Mouse (Mus musculus): ENCODE results near the gene Rbl2. TPM values are rescaled to one million over a fixed set of nuclear protein-coding genes. Genes with fewer than 3 reads are reported as not detected.
A peak's percentile ranks its signal among the peaks of the same experiment; 100 is the strongest.

Rbl2 gene
- polyA plus RNA-seq, 1 experiment from 2014 or later = 21.3 TPM

DNA sequence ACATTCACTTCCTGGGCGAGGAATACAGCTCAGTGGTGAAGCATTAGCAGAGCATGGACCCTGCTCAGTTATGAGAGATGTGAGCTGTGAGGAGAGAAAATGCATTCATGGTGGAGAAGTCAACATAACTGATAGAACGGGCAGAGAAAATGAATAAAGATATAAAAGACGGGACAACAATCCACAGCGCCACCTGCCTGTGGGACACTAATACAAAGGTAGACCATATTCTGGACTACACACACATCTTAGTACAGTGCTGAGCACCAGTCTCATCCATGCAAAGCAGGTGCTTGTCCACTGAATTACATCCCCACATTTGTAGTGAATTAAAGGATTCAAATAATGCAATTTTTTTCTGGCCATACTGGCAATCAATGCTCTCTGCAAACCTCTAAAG is 47.7 kb downstream of the Rbl2 start:
- Histone ChIP-seq H3K4me3 (ENCODE audit: low read length) (no peak overlapping the region), H3K4me1 (ENCODE audit: control insufficient read depth, insufficient read depth, low read length) (no peaks in the 10 kb centered on the region), H3K27me3 (ENCODE audit: control insufficient read depth, insufficient read depth, low read length) (no peaks in the 10 kb centered on the region), H3K9me3 (ENCODE audit: control insufficient read depth, low read length) (no peaks in the 10 kb centered on the region), H3K27ac (ENCODE audit: low read depth, low read length) (no peak overlapping the region), H3K36me3 (ENCODE audit: control insufficient read depth, insufficient read depth, low read length) (peaks cover 70% of the 10 kb centered on the region), H3K4me2 (replicated peaks; ENCODE audit: low read depth, low read length) (no peak overlapping the region), H3K9ac (ENCODE audit: low read depth, low read length) (no peak overlapping the region)
- no peak for ATAC-seq (ENCODE audit: low FRiP score, low TSS enrichment)
- 97% methylated on average over 4 of the region's 4 CpGs for WGBS

DNA sequence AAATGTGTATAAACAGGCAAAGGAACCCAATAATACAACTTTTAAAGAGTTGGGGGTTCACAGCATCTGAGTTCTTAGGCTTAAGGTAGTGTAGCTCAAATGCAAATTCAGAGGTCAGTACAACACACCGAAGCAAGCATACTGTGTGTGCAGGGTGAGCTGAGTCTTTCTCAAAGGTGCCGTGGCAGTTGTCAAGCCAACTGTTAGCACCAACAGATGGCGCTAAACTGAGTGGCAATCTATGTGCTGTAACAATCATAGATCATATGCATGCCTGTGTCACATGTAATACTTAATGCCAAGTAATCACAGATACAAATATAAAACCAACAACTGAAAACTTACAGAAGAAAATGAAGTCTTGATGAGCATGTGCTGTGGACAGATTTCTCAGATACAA is 48.3 kb downstream of the Rbl2 start:
- WGBS = 77% methylated on average over 3 of the region's 3 CpGs
- H3K36me3 ChIP-seq (ENCODE audit: control insufficient read depth, insufficient read depth, low read length) = peaks cover 71% of the 10 kb centered on the region
- no peak for ATAC-seq (ENCODE audit: low FRiP score, low TSS enrichment)
- no peak overlapping the region for H3K9ac ChIP-seq (ENCODE audit: low read depth, low read length)
- no peak overlapping the region for H3K4me3 ChIP-seq (ENCODE audit: low read length)
- H3K4me2 ChIP-seq (replicated peaks; ENCODE audit: low read depth, low read length) = no peak overlapping the region
- no peaks in the 10 kb centered on the region for H3K9me3 ChIP-seq (ENCODE audit: control insufficient read depth, low read length)
- H3K27me3 ChIP-seq (ENCODE audit: control insufficient read depth, insufficient read depth, low read length) = no peaks in the 10 kb centered on the region
- no peaks in the 10 kb centered on the region for H3K4me1 ChIP-seq (ENCODE audit: control insufficient read depth, insufficient read depth, low read length)
- H3K27ac ChIP-seq (ENCODE audit: low read depth, low read length) = no peak overlapping the region

GRCm38 (mm10) chr8:91124315-91124714 is 54.5 kb downstream of the Rbl2 start:
- no peak overlapping the region for H3K9ac ChIP-seq (ENCODE audit: low read depth, low read length)
- H3K4me1 ChIP-seq (ENCODE audit: control insufficient read depth, insufficient read depth, low read length) = no peaks in the 10 kb centered on the region
- no peak overlapping the region for H3K4me2 ChIP-seq (replicated peaks; ENCODE audit: low read depth, low read length)
- peaks cover 90% of the 10 kb centered on the region for H3K36me3 ChIP-seq (ENCODE audit: control insufficient read depth, insufficient read depth, low read length)
- ATAC-seq (ENCODE audit: low FRiP score, low TSS enrichment) = no peak
- H3K27me3 ChIP-seq (ENCODE audit: control insufficient read depth, insufficient read depth, low read length) = no peaks in the 10 kb centered on the region
- H3K9me3 ChIP-seq (ENCODE audit: control insufficient read depth, low read length) = no peaks in the 10 kb centered on the region
- no peak overlapping the region for H3K4me3 ChIP-seq (ENCODE audit: low read length)
- no peak overlapping the region for H3K27ac ChIP-seq (ENCODE audit: low read depth, low read length)
- 87% methylated on average over 5 of the region's 5 CpGs for WGBS

DNA sequence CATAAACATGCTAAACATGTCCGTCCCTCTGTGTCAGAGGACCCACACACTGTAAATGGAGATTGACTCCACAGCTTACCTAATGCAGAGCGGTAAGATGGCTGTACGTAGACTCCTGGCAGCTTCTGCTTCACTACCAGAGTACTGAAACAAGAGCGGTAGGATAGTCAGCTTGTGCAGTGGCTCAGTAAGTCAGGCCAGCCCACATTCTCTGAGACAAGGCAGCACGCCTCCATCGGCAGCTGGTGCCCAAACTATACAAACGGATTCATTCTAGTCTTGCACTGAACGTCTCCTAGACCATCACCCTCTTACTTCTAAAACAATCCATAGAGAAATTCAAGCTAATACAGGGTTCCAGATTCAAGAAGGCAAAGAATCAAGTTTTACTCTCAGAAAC is 56.9 kb downstream of the Rbl2 start:
- Histone ChIP-seq H3K36me3 (ENCODE audit: control insufficient read depth, insufficient read depth, low read length) (peaks cover 72% of the 10 kb centered on the region), H3K9ac (ENCODE audit: low read depth, low read length) (no peak overlapping the region), H3K4me3 (ENCODE audit: low read length) (no peak overlapping the region), H3K4me1 (ENCODE audit: control insufficient read depth, insufficient read depth, low read length) (no peaks in the 10 kb centered on the region), H3K27ac (ENCODE audit: low read depth, low read length) (no peak overlapping the region), H3K9me3 (ENCODE audit: control insufficient read depth, low read length) (no peaks in the 10 kb centered on the region), H3K4me2 (replicated peaks; ENCODE audit: low read depth, low read length) (no peak overlapping the region), H3K27me3 (ENCODE audit: control insufficient read depth, insufficient read depth, low read length) (no peaks in the 10 kb centered on the region)
- 94% methylated on average over 8 of the region's 8 CpGs for WGBS
- ATAC-seq (ENCODE audit: low FRiP score, low TSS enrichment) = no peak

DNA sequence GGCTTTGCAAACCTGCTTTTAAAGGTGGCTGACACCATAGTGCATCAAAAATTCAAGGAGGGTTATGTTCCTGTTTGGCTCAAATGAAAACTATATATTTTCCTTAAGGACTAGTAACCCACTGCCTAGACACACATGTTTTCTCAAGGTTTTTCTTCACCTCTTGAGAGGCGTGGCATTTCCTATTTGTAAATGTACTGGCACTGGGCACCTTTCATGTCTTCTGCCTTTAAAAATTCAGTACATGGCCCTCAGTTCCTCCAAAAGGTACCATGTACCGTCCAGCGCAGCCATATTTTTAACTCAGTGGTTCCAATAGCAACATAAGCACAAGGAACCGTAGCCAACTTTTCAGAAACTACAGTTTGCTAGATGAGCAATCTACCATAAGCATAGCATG is 62.9 kb downstream of the Rbl2 start:
- ATAC-seq (ENCODE audit: low FRiP score, low TSS enrichment) = no peak
- Histone ChIP-seq H3K9me3 (ENCODE audit: control insufficient read depth, low read length) (no peaks in the 10 kb centered on the region), H3K36me3 (ENCODE audit: control insufficient read depth, insufficient read depth, low read length) (peaks cover 19% of the 10 kb centered on the region), H3K9ac (ENCODE audit: low read depth, low read length) (peak overlapping the region; percentile 75; the same call in 1 of the 2 replicates), H3K27ac (ENCODE audit: low read depth, low read length) (no peak overlapping the region), H3K4me2 (replicated peaks; ENCODE audit: low read depth, low read length) (peak overlapping the region; percentile 77), H3K4me1 (ENCODE audit: control insufficient read depth, insufficient read depth, low read length) (peaks cover 10% of the 10 kb centered on the region), H3K27me3 (ENCODE audit: control insufficient read depth, insufficient read depth, low read length) (no peaks in the 10 kb centered on the region), H3K4me3 (ENCODE audit: low read length) (peak overlapping the region; percentile 73)
- whole genome bisulfite sequencing = 75% methylated on average over 4 of the region's 4 CpGs

DNA sequence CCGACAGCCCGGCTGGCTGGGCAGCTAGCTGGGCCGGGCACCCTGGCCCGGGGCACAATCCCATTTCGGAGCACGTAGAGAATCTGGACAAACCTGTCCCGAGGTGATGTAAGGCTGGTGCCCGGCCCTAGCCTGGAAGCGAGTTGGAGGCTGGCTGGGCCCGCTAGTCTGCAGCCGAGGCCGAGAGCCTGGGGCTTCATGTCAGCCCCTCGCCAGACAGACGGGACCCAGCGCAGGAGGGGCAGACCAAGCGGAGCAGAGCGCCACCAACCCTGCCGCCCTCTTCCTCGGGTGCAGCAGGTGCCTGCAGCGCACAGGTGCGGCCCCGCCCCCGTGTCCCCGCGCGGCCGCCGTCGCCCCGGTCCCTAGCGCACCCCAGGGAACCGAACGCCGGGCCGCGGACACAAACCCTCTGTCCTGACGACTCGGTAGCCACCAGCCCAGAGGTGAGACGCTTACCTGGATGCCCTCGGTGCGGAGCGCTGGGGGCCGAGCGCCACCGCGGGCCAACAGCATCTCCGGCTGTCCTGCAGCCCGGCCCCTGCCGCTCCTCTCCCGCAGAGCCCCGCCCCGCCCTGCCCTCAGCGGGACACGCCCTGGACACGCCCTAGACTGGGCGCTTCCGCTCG is 63.7 kb downstream of the Rbl2 start:
- H3K9me3 ChIP-seq (ENCODE audit: control insufficient read depth, low read length) = no peaks in the 10 kb centered on the region
- WGBS = 0% methylated on average over 51 of the region's 58 CpGs

DNA sequence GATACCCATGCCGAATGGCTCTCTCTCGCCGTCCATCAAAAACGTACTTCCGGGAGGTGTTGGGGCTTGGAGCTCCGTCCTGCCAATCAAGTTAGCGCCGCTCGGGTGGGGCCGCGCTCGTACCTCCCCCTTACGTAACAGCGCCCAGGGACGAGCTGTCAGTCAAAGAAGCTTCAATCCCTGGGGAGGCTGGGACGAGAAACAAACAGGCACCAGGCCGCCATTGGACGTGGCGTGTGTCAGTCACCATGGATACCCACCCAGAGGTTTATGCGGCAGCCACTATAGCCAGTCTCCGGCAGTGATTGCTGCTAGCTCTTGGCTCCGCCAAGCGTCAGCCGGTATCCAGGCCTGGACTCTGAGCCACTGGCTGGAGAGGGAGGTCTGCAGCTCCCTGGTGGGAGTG is 64.2 kb downstream of the Rbl2 start:
- 0% methylated on average over 24 of the region's 24 CpGs for WGBS
- Histone ChIP-seq H3K4me1 (ENCODE audit: control insufficient read depth, insufficient read depth, low read length) (peaks cover 10% of the 10 kb centered on the region), H3K4me3 (ENCODE audit: low read length) (peak overlapping the region; percentile 73), H3K27me3 (ENCODE audit: control insufficient read depth, insufficient read depth, low read length) (no peaks in the 10 kb centered on the region), H3K9me3 (ENCODE audit: control insufficient read depth, low read length) (no peaks in the 10 kb centered on the region), H3K36me3 (ENCODE audit: control insufficient read depth, insufficient read depth, low read length) (peaks cover 6% of the 10 kb centered on the region; the same call in 1 of the 2 replicates), H3K27ac (ENCODE audit: low read depth, low read length) (peak overlapping the region; percentile 84), H3K9ac (ENCODE audit: low read depth, low read length) (peak overlapping the region; percentile 42; the same call in 1 of the 2 replicates), H3K4me2 (replicated peaks; ENCODE audit: low read depth, low read length) (peak overlapping the region; percentile 77)
- peak; percentile 99 for ATAC-seq (ENCODE audit: low FRiP score, low TSS enrichment)

More for the DNA sequence above, 63.7 kb downstream of the Rbl2 start:
- peaks cover 11% of the 10 kb centered on the region; the same call in 1 of the 2 replicates for H3K36me3 ChIP-seq (ENCODE audit: control insufficient read depth, insufficient read depth, low read length)
- H3K4me1 ChIP-seq (ENCODE audit: control insufficient read depth, insufficient read depth, low read length) = peaks cover 10% of the 10 kb centered on the region
- H3K4me2 ChIP-seq (replicated peaks; ENCODE audit: low read depth, low read length) = peak overlapping the region; percentile 77
- H3K9ac ChIP-seq (ENCODE audit: low read depth, low read length) = peak overlapping the region; percentile 75
- no peak; the same call in 1 of the 2 replicates for ATAC-seq (ENCODE audit: low FRiP score, low TSS enrichment)
- H3K27me3 ChIP-seq (ENCODE audit: control insufficient read depth, insufficient read depth, low read length) = no peaks in the 10 kb centered on the region
- peak overlapping the region; percentile 73 for H3K4me3 ChIP-seq (ENCODE audit: low read length)
- peak overlapping the region; percentile 30 for H3K27ac ChIP-seq (ENCODE audit: low read depth, low read length)

GRCm38 (mm10) chr8:91134659-91135058 is 64.8 kb downstream of the Rbl2 start:
- no peak for ATAC-seq (ENCODE audit: low FRiP score, low TSS enrichment)
- Histone ChIP-seq H3K36me3 (ENCODE audit: control insufficient read depth, insufficient read depth, low read length) (peaks cover 2% of the 10 kb centered on the region; the same call in 1 of the 2 replicates), H3K4me1 (ENCODE audit: control insufficient read depth, insufficient read depth, low read length) (peaks cover 10% of the 10 kb centered on the region), H3K27me3 (ENCODE audit: control insufficient read depth, insufficient read depth, low read length) (no peaks in the 10 kb centered on the region), H3K9ac (ENCODE audit: low read depth, low read length) (peak overlapping the region; percentile 42; the same call in 1 of the 2 replicates), H3K4me2 (replicated peaks; ENCODE audit: low read depth, low read length) (peak overlapping the region; percentile 77), H3K9me3 (ENCODE audit: control insufficient read depth, low read length) (no peaks in the 10 kb centered on the region), H3K4me3 (ENCODE audit: low read length) (peak overlapping the region; percentile 73; the same call in 1 of the 2 replicates), H3K27ac (ENCODE audit: low read depth, low read length) (peak overlapping the region; percentile 84)
- 39% methylated on average over 12 of the region's 12 CpGs for WGBS

DNA sequence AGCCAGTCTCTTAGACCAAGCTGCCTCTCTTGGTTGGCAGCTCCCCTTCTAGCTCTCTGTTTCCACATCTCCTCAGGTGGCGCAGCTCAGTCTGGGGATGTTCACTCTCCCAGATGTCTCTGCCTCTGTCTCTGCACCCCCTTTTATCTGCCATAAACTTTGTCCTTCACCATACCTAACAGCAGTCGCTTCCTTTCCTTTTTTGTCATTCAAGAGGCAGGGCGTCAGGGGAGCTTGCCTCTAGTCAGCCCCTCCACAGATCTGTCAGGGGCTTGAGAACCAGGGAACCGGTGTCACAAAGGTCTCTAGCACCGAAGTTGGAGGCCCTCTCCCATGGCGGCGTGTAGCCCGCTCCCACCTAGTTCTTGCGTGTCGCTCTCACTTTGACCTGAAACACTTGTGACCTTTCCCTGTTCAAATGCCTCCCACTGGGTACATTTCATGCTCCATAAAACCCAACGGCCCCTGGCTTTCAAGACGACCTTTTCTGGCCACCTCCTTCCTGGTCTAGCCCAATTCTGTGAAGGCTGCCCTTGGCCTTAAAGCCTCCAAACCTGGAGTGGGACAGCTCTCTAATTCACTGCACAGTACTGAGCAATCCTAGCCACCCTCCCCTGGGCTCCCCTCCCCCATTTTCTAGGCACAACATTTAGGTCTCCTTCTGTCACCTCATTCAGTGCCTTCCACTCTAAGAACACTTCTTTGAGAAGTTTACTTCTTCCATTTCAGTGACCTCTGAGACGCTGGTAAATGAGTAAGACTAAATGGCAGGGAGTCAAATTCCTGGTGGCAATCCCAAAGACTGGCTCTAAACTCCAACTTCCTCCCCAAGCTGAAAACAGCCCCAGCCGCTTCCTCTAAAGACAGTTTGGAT is 65.7 kb downstream of the Rbl2 start:
- no peak for ATAC-seq (ENCODE audit: low FRiP score, low TSS enrichment)
- H3K9me3 ChIP-seq (ENCODE audit: control insufficient read depth, low read length) = no peaks in the 10 kb centered on the region
- H3K4me3 ChIP-seq (ENCODE audit: low read length) = no peak overlapping the region
- peak overlapping the region; percentile 84 for H3K27ac ChIP-seq (ENCODE audit: low read depth, low read length)
- no peak overlapping the region; the same call in 1 of the 2 replicates for H3K9ac ChIP-seq (ENCODE audit: low read depth, low read length)
- H3K27me3 ChIP-seq (ENCODE audit: control insufficient read depth, insufficient read depth, low read length) = no peaks in the 10 kb centered on the region
- 28% methylated on average over 14 of the region's 14 CpGs for WGBS
- no peaks in the 10 kb centered on the region for H3K36me3 ChIP-seq (ENCODE audit: control insufficient read depth, insufficient read depth, low read length)
- peaks cover 10% of the 10 kb centered on the region for H3K4me1 ChIP-seq (ENCODE audit: control insufficient read depth, insufficient read depth, low read length)
- H3K4me2 ChIP-seq (replicated peaks; ENCODE audit: low read depth, low read length) = no peak overlapping the region; the same call in 1 of the 2 replicates

Data from kidney, embryonic 14.5 days (tissue).